In genomic region chr9:71321871-71322270, GRCm38 (mm10) we compare ENCODE assay signal across 13 mouse cellular contexts.
DNase-seq lines count a peak whose midpoint lies in the region.
"Had no signal": no experiment of that assay in that cellular context is flagged by ENCODE, and none has a peak within 500 bp of the region (broad histone marks: within the 10 kb centered on the region; RNA-seq: fewer than 3 reads in every experiment).

No protein-coding gene starts in this region.

- H3K36me3 ChIP-seq in heart, embryonic 10.5 days: no peaks in the 10 kb centered on the region
- H3K36me3 ChIP-seq: neural tube, embryonic 12.5 days had no signal

- 60% methylated on average over 6 of the region's 6 CpGs for WGBS in heart, embryonic 10.5 days

- peaks cover 40% of the 10 kb centered on the region for H3K4me1 ChIP-seq in heart, embryonic 10.5 days
- H3K4me1 ChIP-seq: megakaryocyte, embryonic 14.5 days; neural tube, embryonic 12.5 days had no signal

- 0 out of 2 replicates have a peak, but pooled peaks cover 3% of the 10 kb centered on the region for H3K27me3 ChIP-seq in heart, embryonic 10.5 days (ENCODE audit: insufficient read depth, poor library complexity, severe bottlenecking)

- intact Hi-C loops in heart, postnatal 10 days (cut with DNase I): no loop called here

- H3K4me3 ChIP-seq in heart, embryonic 10.5 days: no peak overlapping the region
- H3K4me3 ChIP-seq: megakaryocyte, embryonic 14.5 days; neural tube, embryonic 12.5 days had no signal

- H3K27ac ChIP-seq in heart, embryonic 10.5 days: peak overlapping the region; percentile 65; the same call in 1 of the 2 replicates
- H3K27ac ChIP-seq: hindbrain, postnatal 0 days; neural tube, embryonic 12.5 days had no signal

- H3K9me3 ChIP-seq in heart, embryonic 10.5 days: no peaks in the 10 kb centered on the region
- H3K9me3 ChIP-seq: megakaryocyte, embryonic 14.5 days; neural tube, embryonic 12.5 days had no signal

- no peak for DNase-seq in heart, embryonic 10.5 days (ENCODE audit: low spot score)
- no peak for DNase-seq in heart, adult 8-10 months (ENCODE audit: low spot score)
- DNase-seq in heart, postnatal 10 days: peak; percentile 35 to 61
- DNase-seq in kidney, postnatal 10 days: peak; percentile 57
- peak; percentile 8 for DNase-seq in retina, postnatal 1 day
- no peak for DNase-seq in cerebellum, adult 11 months
- DNase-seq in embryo, embryonic 10 days (ENCODE audit: low spot score): no peak
- DNase-seq in neural tube, embryonic 10.5 days (ENCODE audit: extremely low spot score, low spot score): no peak
- DNase-seq: B cell, adult 2 months; layer of hippocampus, postnatal 36 days had no signal

Comparison
In these comparisons a context has a peak if more than half of its experiments do, and no peak if none do; other contexts are left out.
1. DNase-seq: peak in heart, postnatal 10 days (2 of 2), kidney, postnatal 10 days (single experiment) and retina, postnatal 1 day (single experiment); none in heart, embryonic 10.5 days (single experiment), heart, adult 8-10 months (single experiment), cerebellum, adult 11 months (single experiment), embryo, embryonic 10 days (single experiment) and neural tube, embryonic 10.5 days (single experiment).